Mouse (Mus musculus) stomach, embryonic 16.5 days (tissue): ENCODE data around the gene B4galnt4. TPM values are rescaled to one million over a fixed set of nuclear protein-coding genes. Genes with fewer than 3 reads are reported as not detected.
A peak's percentile ranks its signal among the peaks of the same experiment; 100 is the strongest.

ENCODE experiments used
- ATAC-seq: fragments of 200-750 bp; cut with Nextera tagmentation; 2 replicates; pipeline ENCODE4 v1.8.0; 2017; ENCODE audit warnings: moderate number of reproducible peaks, moderate TSS enrichment; ENCODE audit not compliant: insufficient read depth, low FRiP score
- H3K27ac ChIP-seq: fragments of 300-500 bp; sonication (generic); 2 replicates; pipeline ENCODE4 v1.5.1; 2014; ENCODE audit warnings: low read length
- H3K27me3 ChIP-seq: fragments of 300-500 bp; sonication (generic); 2 replicates; pipeline ENCODE4 v1.6.1; 2014; ENCODE audit warnings: low read length, control low read depth, mixed read lengths; ENCODE audit not compliant: control insufficient read depth, insufficient read depth
- H3K36me3 ChIP-seq: fragments of 300-500 bp; sonication (generic); 2 replicates; pipeline ENCODE4 v1.6.1; 2014; ENCODE audit warnings: low read length; ENCODE audit not compliant: control insufficient read depth, insufficient read depth
- H3K4me1 ChIP-seq: fragments of 300-500 bp; sonication (generic); 2 replicates; pipeline ENCODE4 v1.6.1; 2014; ENCODE audit warnings: low read length, control low read depth, mixed read lengths; ENCODE audit not compliant: control insufficient read depth, insufficient read depth
- H3K4me2 ChIP-seq: fragments of 300-500 bp; sonication (generic); 2 replicates; pipeline ENCODE4 v1.6.1; 2014; ENCODE audit warnings: low read depth, low read length, mixed read lengths
- H3K4me3 ChIP-seq: fragments of 300-500 bp; sonication (generic); replicated peaks from 2 replicates; pipeline ENCODE4 v1.5.1; 2014; ENCODE audit warnings: mild to moderate bottlenecking, low read length
- H3K9ac ChIP-seq: fragments of 300-500 bp; sonication (generic); 2 replicates; pipeline ENCODE4 v1.6.1; 2014; ENCODE audit warnings: low read length
- H3K9me3 ChIP-seq: fragments of 300-500 bp; sonication (generic); replicated peaks from 2 replicates; pipeline ENCODE4 v1.6.1; 2016; ENCODE audit warnings: low read length, control low read depth; ENCODE audit not compliant: control insufficient read depth
- WGBS: fragments of 180-500 bp; shearing (Covaris S2); extraction: QIAGEN DNeasy Blood & Tissue Kit; methylation state at CpG from one replicate; pipeline ENCODE4 v1.1.7; 2014; 5-methylcytosine and 5-hydroxymethylcytosine counted together
- polyA plus RNA-seq: library from polyadenylated mRNA; unstranded; fragments of >200 nt; fragmentation: Nextera tagmentation; extraction: Ambion mirVana; gene quantifications from 2 replicates; pipeline ENCODE4 v1.2.1, GENCODE M21; 2015

Gene B4galnt4
- polyA plus RNA-seq, 1 experiment from 2014 or later, result 5.1 TPM

GRCm38 (mm10) chr7:141052016-141052415, 8.9 kb upstream of the B4galnt4 start:
- Histone ChIP-seq H3K9ac (no peak overlapping the region), H3K36me3 (no peaks in the 10 kb centered on the region), H3K4me3 (no peak overlapping the region), H3K4me2 (no peak overlapping the region), H3K4me1 (peaks cover 10% of the 10 kb centered on the region), H3K27me3 (no peaks in the 10 kb centered on the region), H3K27ac (no peak overlapping the region), H3K9me3 (no peaks in the 10 kb centered on the region)
- ATAC-seq, result no peak
- 81% methylated on average over 4 of the region's 4 CpGs for WGBS

GRCm38 (mm10) chr7:141052421-141052820, 8.5 kb upstream of the B4galnt4 start:
- ATAC-seq, result no peak
- Histone ChIP-seq H3K27me3 (no peaks in the 10 kb centered on the region), H3K4me2 (no peak overlapping the region), H3K4me1 (peaks cover 6% of the 10 kb centered on the region), H3K36me3 (no peaks in the 10 kb centered on the region), H3K4me3 (no peak overlapping the region), H3K9ac (no peak overlapping the region), H3K27ac (no peak overlapping the region), H3K9me3 (no peaks in the 10 kb centered on the region)
- 76% methylated on average over 2 of the region's 2 CpGs for WGBS

- Histone ChIP-seq H3K36me3 (no peaks in the 10 kb centered on the region), H3K27ac (no peak overlapping the region), H3K4me2 (no peak overlapping the region), H3K9me3 (no peaks in the 10 kb centered on the region), H3K9ac (no peak overlapping the region), H3K27me3 (no peaks in the 10 kb centered on the region), H3K4me1 (peaks cover 6% of the 10 kb centered on the region), H3K4me3 (no peak overlapping the region)
- ATAC-seq, result no peak
- 81% methylated on average over 4 of the region's 4 CpGs for WGBS
Measured at GRCm38 (mm10) chr7:141055785-141056184, 5.1 kb upstream of the B4galnt4 start.

- no peak for ATAC-seq
- Histone ChIP-seq H3K4me3 (no peak overlapping the region), H3K36me3 (no peaks in the 10 kb centered on the region), H3K4me1 (peaks cover 6% of the 10 kb centered on the region), H3K27me3 (no peaks in the 10 kb centered on the region), H3K9me3 (no peaks in the 10 kb centered on the region), H3K9ac (no peak overlapping the region), H3K27ac (no peak overlapping the region), H3K4me2 (no peak overlapping the region)
- 85% methylated on average over 6 of the region's 6 CpGs for WGBS
Measured at GRCm38 (mm10) chr7:141056976-141057375, 3.9 kb upstream of the B4galnt4 start.

GRCm38 (mm10) chr7:141057541-141057940, 3.4 kb upstream of the B4galnt4 start:
- Histone ChIP-seq H3K9me3 (no peaks in the 10 kb centered on the region), H3K4me3 (no peak overlapping the region), H3K27ac (no peak overlapping the region), H3K4me2 (no peak overlapping the region), H3K9ac (no peak overlapping the region), H3K27me3 (no peaks in the 10 kb centered on the region), H3K36me3 (no peaks in the 10 kb centered on the region), H3K4me1 (peaks cover 6% of the 10 kb centered on the region)
- WGBS, result 83% methylated on average over 1 of the region's 1 CpGs
- no peak for ATAC-seq

GRCm38 (mm10) chr7:141058601-141059341, 2.1 kb upstream of the B4galnt4 start:
- no peak overlapping the region for H3K9ac ChIP-seq
- no peak overlapping the region for H3K27ac ChIP-seq
- WGBS, result 86% methylated on average over 14 of the region's 14 CpGs
- no peaks in the 10 kb centered on the region for H3K9me3 ChIP-seq
- no peaks in the 10 kb centered on the region for H3K27me3 ChIP-seq
- H3K4me1 ChIP-seq, result peaks cover 6% of the 10 kb centered on the region
- H3K4me3 ChIP-seq, result no peak overlapping the region
- no peak overlapping the region for H3K4me2 ChIP-seq
- no peaks in the 10 kb centered on the region for H3K36me3 ChIP-seq
- no peak for ATAC-seq

GRCm38 (mm10) chr7:141059929-141060328, 975 bp upstream of the B4galnt4 start:
- no peaks in the 10 kb centered on the region for H3K9me3 ChIP-seq
- peak overlapping the region; percentile 98 for H3K4me2 ChIP-seq
- H3K27ac ChIP-seq, result no peak overlapping the region
- no peaks in the 10 kb centered on the region for H3K27me3 ChIP-seq
- H3K36me3 ChIP-seq, result no peaks in the 10 kb centered on the region
- peak overlapping the region; percentile 78 for H3K9ac ChIP-seq
- peaks cover 6% of the 10 kb centered on the region for H3K4me1 ChIP-seq
- WGBS, result 72% methylated on average over 2 of the region's 2 CpGs
- peak overlapping the region; percentile 70; the same call in 1 of the 2 replicates for H3K4me3 ChIP-seq
- ATAC-seq, result no peak

GRCm38 (mm10) chr7:141061269-141061692, 377 bp downstream of the B4galnt4 start:
- peaks cover 6% of the 10 kb centered on the region for H3K4me1 ChIP-seq
- H3K36me3 ChIP-seq, result no peaks in the 10 kb centered on the region
- peak overlapping the region; percentile 78 for H3K9ac ChIP-seq
- H3K9me3 ChIP-seq, result no peaks in the 10 kb centered on the region
- H3K27ac ChIP-seq, result no peak overlapping the region
- ATAC-seq, result peak; percentile 33; the same call in 1 of the 2 replicates
- under 1% methylated on average over 37 of the region's 37 CpGs for WGBS
- peak overlapping the region; percentile 98 for H3K4me2 ChIP-seq
- no peaks in the 10 kb centered on the region for H3K27me3 ChIP-seq
- peak overlapping the region; percentile 70 for H3K4me3 ChIP-seq

GRCm38 (mm10) chr7:141062525-141062924, 1.6 kb downstream of the B4galnt4 start:
- Histone ChIP-seq H3K9ac (no peak overlapping the region), H3K27ac (no peak overlapping the region), H3K9me3 (no peaks in the 10 kb centered on the region), H3K4me2 (no peak overlapping the region), H3K36me3 (no peaks in the 10 kb centered on the region), H3K4me3 (no peak overlapping the region), H3K4me1 (peaks cover 6% of the 10 kb centered on the region), H3K27me3 (no peaks in the 10 kb centered on the region)
- ATAC-seq, result no peak
- 70% methylated on average over 7 of the region's 7 CpGs for WGBS
